24 mouse cellular contexts compared by ENCODE assay signal in the genomic region with DNA sequence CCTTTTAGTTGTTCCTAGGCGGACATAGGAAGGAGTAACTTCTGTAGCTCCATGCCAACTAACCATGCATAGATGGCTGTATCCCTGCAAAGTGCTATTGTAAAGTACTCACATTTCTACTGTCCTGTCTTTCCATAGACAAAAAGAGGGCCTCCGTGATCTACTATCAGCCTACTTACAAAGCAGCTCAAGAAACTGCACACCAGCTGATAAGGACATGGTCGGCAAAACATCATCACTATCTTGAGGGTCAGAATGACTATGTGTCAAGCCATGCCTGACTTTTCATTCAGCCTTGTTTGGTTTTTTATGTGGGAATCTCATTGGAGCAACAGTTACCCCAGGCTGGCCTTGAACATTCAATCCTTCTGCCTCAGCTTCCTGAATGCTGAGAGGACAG. TPM values are rescaled to one million over a fixed set of nuclear protein-coding genes. Genes with fewer than 3 reads are reported as not detected.
DNase-seq lines count a peak whose midpoint lies in the region; ATAC-seq lines count a peak whose summit lies in the region.
"Had no signal": no experiment of that assay in that cellular context is flagged by ENCODE, and none has a peak within 500 bp of the region (broad histone marks: within the 10 kb centered on the region; RNA-seq: fewer than 3 reads in every experiment).

No protein-coding gene starts in this region.

- 0 out of 2 replicates have a peak, but pooled peaks have one; percentile 35 for ATAC-seq in lung, embryonic 15.5 days (ENCODE audit: borderline replicate concordance, extremely low read depth, low FRiP score, low TSS enrichment)
- peak; percentile 37 for ATAC-seq in common myeloid progenitor, adult 5-6 weeks (replicated peaks; ENCODE audit: low read depth, poor library complexity, severe bottlenecking)
- ATAC-seq in liver, embryonic 12.5 days: peak; percentile 98
- ATAC-seq in megakaryocyte progenitor cell, adult 5-6 weeks (replicated peaks; ENCODE audit: poor library complexity): peak; percentile 65
- ATAC-seq: forebrain, embryonic 16.5 days had no signal

- H3K9me3 ChIP-seq in lung, embryonic 15.5 days: no peaks in the 10 kb centered on the region
- no peaks in the 10 kb centered on the region for H3K9me3 ChIP-seq in liver, embryonic 12.5 days (replicated peaks)
- H3K9me3 ChIP-seq: embryonic facial prominence, embryonic 13.5 days; G1E; heart, embryonic 15.5 days; neural tube, embryonic 15.5 days had no signal

- no peaks in the 10 kb centered on the region for H3K4me1 ChIP-seq in lung, embryonic 15.5 days
- peaks cover 43% of the 10 kb centered on the region for H3K4me1 ChIP-seq in liver, embryonic 12.5 days
- H3K4me1 ChIP-seq: embryonic facial prominence, embryonic 13.5 days; heart, embryonic 15.5 days; neural tube, embryonic 15.5 days had no signal

- H3K27me3 ChIP-seq in lung, embryonic 15.5 days: no peaks in the 10 kb centered on the region
- H3K27me3 ChIP-seq in liver, embryonic 12.5 days (replicated peaks): no peaks in the 10 kb centered on the region
- H3K27me3 ChIP-seq: CH12.LX; embryonic facial prominence, embryonic 13.5 days; heart, embryonic 15.5 days; neural tube, embryonic 15.5 days had no signal

- intact Hi-C loops in left cerebral cortex, postnatal 10 days (cut with DNase I): no loop called here

- no peak overlapping the region for H3K27ac ChIP-seq in lung, embryonic 15.5 days
- peak overlapping the region; percentile 81 for H3K27ac ChIP-seq in liver, embryonic 12.5 days
- H3K27ac ChIP-seq: embryonic facial prominence, embryonic 13.5 days; heart, embryonic 15.5 days; macrophage; neural tube, embryonic 15.5 days had no signal

- DNase-seq in lung, postnatal 10 days: no peak
- no peak for DNase-seq in cerebellum, adult 9-10 months
- DNase-seq in embryo, embryonic 11 days: no peak
- DNase-seq in left cerebral cortex, postnatal 10 days (ENCODE audit: extremely low spot score in 1 of 2, low spot score in 2 of 2): no peak
- DNase-seq: adrenal gland, adult 8-10 months; B cell, adult 2 months; cerebellum, postnatal 10 days; gastrocnemius, postnatal 14 days; heart, adult 11 months; kidney, adult 11 months; kidney, postnatal 4 days; right cerebral cortex, adult 18-20 months had no signal

- H3K4me3 ChIP-seq in lung, embryonic 15.5 days: no peak overlapping the region
- H3K4me3 ChIP-seq in liver, embryonic 12.5 days: no peak overlapping the region
- H3K4me3 ChIP-seq: embryonic facial prominence, embryonic 13.5 days; heart, embryonic 15.5 days; neural tube, embryonic 15.5 days had no signal

- H3K9ac ChIP-seq in lung, embryonic 15.5 days: no peak overlapping the region
- peak overlapping the region; percentile 49 for H3K9ac ChIP-seq in liver, embryonic 12.5 days
- H3K9ac ChIP-seq: embryonic facial prominence, embryonic 13.5 days; heart, embryonic 15.5 days; neural tube, embryonic 15.5 days had no signal

- WGBS in lung, embryonic 15.5 days: 60% methylated on average over 3 of the region's 3 CpGs
- 25% methylated on average over 3 of the region's 3 CpGs for WGBS in liver, embryonic 12.5 days (ENCODE audit: insufficient replicate concordance)

- H3K36me3 ChIP-seq in lung, embryonic 15.5 days: no peaks in the 10 kb centered on the region
- no peaks in the 10 kb centered on the region for H3K36me3 ChIP-seq in liver, embryonic 12.5 days
- H3K36me3 ChIP-seq: embryonic facial prominence, embryonic 13.5 days; G1E; heart, embryonic 15.5 days; neural tube, embryonic 15.5 days had no signal

- H3K4me2 ChIP-seq in lung, embryonic 15.5 days: no peak overlapping the region
- peak overlapping the region; percentile 52 for H3K4me2 ChIP-seq in liver, embryonic 12.5 days
- H3K4me2 ChIP-seq: embryonic facial prominence, embryonic 13.5 days; heart, embryonic 15.5 days; midbrain, embryonic 11.5 days; neural tube, embryonic 15.5 days had no signal

RNA-seq across cellular contexts. Expression of gene Ogfrl1, which starts 20.0 kb away (rescaled TPM):
- polyA plus RNA-seq in lung, embryonic 15.5 days (2015; fragmentation: Nextera tagmentation; extraction: Ambion mirVana): 11.8 and 14.4 TPM in 2 replicates
- 55.1 and 61.4 TPM in 2 replicates for total RNA-seq in common myeloid progenitor, adult 5-6 weeks (2017)
- polyA plus RNA-seq in liver, embryonic 12.5 days (2016; fragmentation: Nextera tagmentation; extraction: Ambion mirVana): 21.3 and 24.0 TPM in 2 replicates
- total RNA-seq in megakaryocyte progenitor cell, adult 5-6 weeks (2015): 117 and 127 TPM in 2 replicates
- 61.2 and 74.4 TPM in 2 replicates for total RNA-seq in megakaryocyte progenitor cell, adult 5-6 weeks (2017)
- total RNA-seq in left cerebral cortex, postnatal 10 days (2021): 10 to 100 TPM; 39.3 to 46.9 TPM
- total RNA-seq: CH12.LX had no signal

Comparison
In these comparisons a context has a peak if more than half of its experiments do, and no peak if none do; other contexts are left out.
1. ATAC-seq: peak in every context shown above with its lines; median percentile 98 in liver, embryonic 12.5 days; 65 in megakaryocyte progenitor cell, adult 5-6 weeks; 37 in common myeloid progenitor, adult 5-6 weeks; 35 in lung, embryonic 15.5 days.